In genomic region chr5:103727777-103728395, GRCm38 (mm10) we compare ENCODE assay signal across 33 mouse cellular contexts. TPM values are rescaled to one million over a fixed set of nuclear protein-coding genes. Genes with fewer than 3 reads are reported as not detected.
DNase-seq lines count a peak whose midpoint lies in the region; ATAC-seq and TF ChIP-seq lines count a peak whose summit lies in the region.
"Had no signal": no experiment of that assay in that cellular context is flagged by ENCODE, and none has a peak within 500 bp of the region (broad histone marks: within the 10 kb centered on the region; RNA-seq: fewer than 3 reads in every experiment).

No protein-coding gene starts in this region.

- ATAC-seq in midbrain, embryonic 11.5 days (ENCODE audit: low FRiP score), result no peak
- no peak for ATAC-seq in midbrain, embryonic 14.5 days (ENCODE audit: low FRiP score, low TSS enrichment)
- peak; percentile 76; the same call in 1 of the 2 replicates for ATAC-seq in midbrain, embryonic 16.5 days
- no peak for ATAC-seq in megakaryocyte-erythroid progenitor cell, adult 5-6 weeks (replicated peaks; ENCODE audit: low FRiP score, low TSS enrichment, poor library complexity, severe bottlenecking)
- ATAC-seq: hindbrain, postnatal 0 days; intestine, embryonic 15.5 days had no signal

- WGBS in midbrain, embryonic 11.5 days, result 61% methylated on average over 4 of the region's 4 CpGs
- WGBS in midbrain, embryonic 14.5 days, result 62% methylated on average over 4 of the region's 4 CpGs
- WGBS in midbrain, embryonic 16.5 days, result 49% methylated on average over 4 of the region's 4 CpGs

- H3K4me1 ChIP-seq in midbrain, embryonic 11.5 days (ENCODE audit: control insufficient read depth, insufficient read depth, low read length), result peaks cover 12% of the 10 kb centered on the region
- no peaks in the 10 kb centered on the region for H3K4me1 ChIP-seq in midbrain, embryonic 14.5 days (ENCODE audit: control insufficient read depth, insufficient read depth, low read length)
- H3K4me1 ChIP-seq in midbrain, embryonic 16.5 days (ENCODE audit: control insufficient read depth, insufficient read depth, low read length), result no peaks in the 10 kb centered on the region
- H3K4me1 ChIP-seq: embryonic facial prominence, embryonic 15.5 days; heart, embryonic 15.5 days; intestine, embryonic 15.5 days; limb, embryonic 15.5 days had no signal

- peak; percentile 73 for DNase-seq in midbrain, embryonic 11.5 days (ENCODE audit: low spot score, missing footprints)
- DNase-seq in midbrain, embryonic 14.5 days, result no peak
- DNase-seq in brain, embryonic 14.5 days (ENCODE audit: low read depth), result peak; percentile 62
- peak; percentile 60 for DNase-seq in thymus, postnatal 25 days
- DNase-seq in spleen, postnatal 36 days (ENCODE audit: low spot score in 2 of 2), result no peak
- no peak for DNase-seq in layer of hippocampus, adult 9-11 months
- DNase-seq: adrenal gland, postnatal 10 days; B cell, adult 2 months; cerebellum, adult 18-20 months; cerebellum, postnatal 10 days; gastrocnemius, postnatal 14 days; kidney, adult 8-10 months; kidney, postnatal 4 days; layer of hippocampus, postnatal 36 days; left cerebral cortex, postnatal 4 days; lung, embryonic 14.5 days; lung, postnatal 14 days; right cerebral cortex, adult 18-20 months; right cerebral cortex, postnatal 4 days had no signal

- no peak overlapping the region for H3K27ac ChIP-seq in midbrain, embryonic 11.5 days (ENCODE audit: low read depth, low read length)
- no peak overlapping the region for H3K27ac ChIP-seq in midbrain, embryonic 14.5 days (replicated peaks; ENCODE audit: low read depth, low read length)
- no peak overlapping the region for H3K27ac ChIP-seq in midbrain, embryonic 16.5 days (ENCODE audit: low read length)
- H3K27ac ChIP-seq: embryonic facial prominence, embryonic 10.5 days; embryonic facial prominence, embryonic 15.5 days; heart, embryonic 10.5 days; heart, embryonic 15.5 days; hindbrain, postnatal 0 days; intestine, embryonic 15.5 days; kidney, postnatal 0 days; limb, embryonic 15.5 days; liver, embryonic 15.5 days; midbrain, embryonic 12.5 days; neural tube, embryonic 12.5 days had no signal

- no peaks in the 10 kb centered on the region for H3K36me3 ChIP-seq in midbrain, embryonic 11.5 days (ENCODE audit: control insufficient read depth, insufficient read depth, low read length)
- H3K36me3 ChIP-seq in midbrain, embryonic 14.5 days (ENCODE audit: control insufficient read depth, insufficient read depth, low read length), result no peaks in the 10 kb centered on the region
- H3K36me3 ChIP-seq in midbrain, embryonic 16.5 days (ENCODE audit: control insufficient read depth, insufficient read depth, low read length), result no peaks in the 10 kb centered on the region
- H3K36me3 ChIP-seq: embryonic facial prominence, embryonic 10.5 days; embryonic facial prominence, embryonic 15.5 days; heart, embryonic 10.5 days; heart, embryonic 15.5 days; intestine, embryonic 15.5 days; limb, embryonic 15.5 days; liver, embryonic 15.5 days; midbrain, embryonic 12.5 days; neural tube, embryonic 12.5 days had no signal

- TF ChIP-seq CTCF in brain, embryonic 14.5 days (IDR thresholded peaks at IDR 0.05; ENCODE audit: borderline replicate concordance, extremely low read depth, insufficient read depth, insufficient read length), result no peak

- no peak overlapping the region for H3K9ac ChIP-seq in midbrain, embryonic 11.5 days (ENCODE audit: low read length)
- H3K9ac ChIP-seq in midbrain, embryonic 14.5 days (replicated peaks; ENCODE audit: low read length), result no peak overlapping the region
- no peak overlapping the region for H3K9ac ChIP-seq in midbrain, embryonic 16.5 days (ENCODE audit: low read depth, low read length)
- H3K9ac ChIP-seq: embryonic facial prominence, embryonic 15.5 days; heart, embryonic 15.5 days; intestine, embryonic 15.5 days; limb, embryonic 15.5 days; liver, embryonic 15.5 days; lung, embryonic 14.5 days; midbrain, embryonic 12.5 days; neural tube, embryonic 12.5 days had no signal

- H3K9me3 ChIP-seq in midbrain, embryonic 11.5 days (ENCODE audit: control insufficient read depth, low read length), result no peaks in the 10 kb centered on the region
- H3K9me3 ChIP-seq in midbrain, embryonic 14.5 days (ENCODE audit: control insufficient read depth, low read length), result no peaks in the 10 kb centered on the region
- H3K9me3 ChIP-seq in midbrain, embryonic 16.5 days (replicated peaks; ENCODE audit: control insufficient read depth, low read length, poor library complexity, severe bottlenecking), result no peaks in the 10 kb centered on the region
- H3K9me3 ChIP-seq: embryonic facial prominence, embryonic 10.5 days; embryonic facial prominence, embryonic 15.5 days; heart, embryonic 10.5 days; heart, embryonic 15.5 days; intestine, embryonic 15.5 days; limb, embryonic 15.5 days; liver, embryonic 15.5 days; midbrain, embryonic 12.5 days; neural tube, embryonic 12.5 days had no signal

- no peak overlapping the region for H3K4me2 ChIP-seq in midbrain, embryonic 11.5 days
- H3K4me2 ChIP-seq in midbrain, embryonic 14.5 days (ENCODE audit: low read length), result no peak overlapping the region
- no peak overlapping the region for H3K4me2 ChIP-seq in midbrain, embryonic 16.5 days (ENCODE audit: low read length)
- H3K4me2 ChIP-seq: embryonic facial prominence, embryonic 15.5 days; heart, embryonic 15.5 days; intestine, embryonic 15.5 days; limb, embryonic 15.5 days; liver, embryonic 15.5 days; lung, embryonic 14.5 days; midbrain, embryonic 12.5 days; neural tube, embryonic 12.5 days had no signal

- no peak for TF ChIP-seq POLR2A in brain, embryonic 14.5 days (IDR thresholded peaks at IDR 0.05; ENCODE audit: borderline replicate concordance, extremely low read depth, insufficient read depth, insufficient read length, poor library complexity, severe bottlenecking)

- no peak overlapping the region for H3K4me3 ChIP-seq in midbrain, embryonic 11.5 days (ENCODE audit: low read depth, low read length)
- no peak overlapping the region for H3K4me3 ChIP-seq in midbrain, embryonic 14.5 days (replicated peaks; ENCODE audit: low read depth, low read length)
- H3K4me3 ChIP-seq in midbrain, embryonic 16.5 days (ENCODE audit: low read depth, low read length), result no peak overlapping the region
- H3K4me3 ChIP-seq: embryonic facial prominence, embryonic 10.5 days; embryonic facial prominence, embryonic 15.5 days; heart, embryonic 10.5 days; heart, embryonic 15.5 days; intestine, embryonic 15.5 days; limb, embryonic 15.5 days; liver, embryonic 15.5 days; midbrain, embryonic 12.5 days; myocyte; neural tube, embryonic 12.5 days had no signal

- H3K27me3 ChIP-seq in midbrain, embryonic 11.5 days (ENCODE audit: control insufficient read depth, insufficient read depth, low read length), result no peaks in the 10 kb centered on the region
- H3K27me3 ChIP-seq in midbrain, embryonic 14.5 days (ENCODE audit: control insufficient read depth, insufficient read depth, low read length), result no peaks in the 10 kb centered on the region
- no peaks in the 10 kb centered on the region for H3K27me3 ChIP-seq in midbrain, embryonic 16.5 days (ENCODE audit: control insufficient read depth, insufficient read depth, low read depth, low read length)
- H3K27me3 ChIP-seq: embryonic facial prominence, embryonic 15.5 days; heart, embryonic 15.5 days; intestine, embryonic 15.5 days; limb, embryonic 15.5 days; neural tube, embryonic 12.5 days had no signal

RNA-seq across cellular contexts. Expression of gene Aff1, which starts 35.7 kb away (rescaled TPM):
- polyA plus RNA-seq in midbrain, embryonic 11.5 days (2014; fragmentation: Nextera tagmentation; extraction: Ambion mirVana), result 4.9 and 5.9 TPM in 2 replicates
- 1.5 and 2.6 TPM in 2 replicates for polyA plus RNA-seq in midbrain, embryonic 14.5 days (2014; fragmentation: Nextera tagmentation; extraction: Ambion mirVana)
- polyA plus RNA-seq in brain, embryonic 14.5 days (2012; rRNA removed), result 0.91 and 2.9 TPM in 2 replicates
- 1.2 and 2.1 TPM in 2 replicates for polyA plus RNA-seq in midbrain, embryonic 16.5 days (2015; fragmentation: Nextera tagmentation; extraction: Ambion mirVana)
- total RNA-seq in megakaryocyte-erythroid progenitor cell, adult 5-6 weeks (2014; fragmentation: Nextera tagmentation), result 52.5 and 58.0 TPM in 2 replicates
- 15.6 and 16.7 TPM in 2 replicates for total RNA-seq in megakaryocyte-erythroid progenitor cell, adult 5-6 weeks (2017)

Comparison
In these comparisons a context has a peak if more than half of its experiments do, and no peak if none do; other contexts are left out.
1. DNase-seq: peak in midbrain, embryonic 11.5 days (single experiment), brain, embryonic 14.5 days (single experiment) and thymus, postnatal 25 days (single experiment); none in midbrain, embryonic 14.5 days (single experiment), spleen, postnatal 36 days (0 of 2) and layer of hippocampus, adult 9-11 months (single experiment).